Mouse (Mus musculus) urinary bladder, postnatal 10 days (tissue): ENCODE measurements at regions not wholly inside any gene's neighbourhood (a gene's known extent, or its start where the extent isn't known, plus 50 kb on each side); places are given as distances from the start of the nearest gene placed in this dataset.

Source experiments
- DNase-seq: peaks from one replicate; pipeline ENCODE4 v3.0.0; 2022; ENCODE audit warnings: low spot score

DNA sequence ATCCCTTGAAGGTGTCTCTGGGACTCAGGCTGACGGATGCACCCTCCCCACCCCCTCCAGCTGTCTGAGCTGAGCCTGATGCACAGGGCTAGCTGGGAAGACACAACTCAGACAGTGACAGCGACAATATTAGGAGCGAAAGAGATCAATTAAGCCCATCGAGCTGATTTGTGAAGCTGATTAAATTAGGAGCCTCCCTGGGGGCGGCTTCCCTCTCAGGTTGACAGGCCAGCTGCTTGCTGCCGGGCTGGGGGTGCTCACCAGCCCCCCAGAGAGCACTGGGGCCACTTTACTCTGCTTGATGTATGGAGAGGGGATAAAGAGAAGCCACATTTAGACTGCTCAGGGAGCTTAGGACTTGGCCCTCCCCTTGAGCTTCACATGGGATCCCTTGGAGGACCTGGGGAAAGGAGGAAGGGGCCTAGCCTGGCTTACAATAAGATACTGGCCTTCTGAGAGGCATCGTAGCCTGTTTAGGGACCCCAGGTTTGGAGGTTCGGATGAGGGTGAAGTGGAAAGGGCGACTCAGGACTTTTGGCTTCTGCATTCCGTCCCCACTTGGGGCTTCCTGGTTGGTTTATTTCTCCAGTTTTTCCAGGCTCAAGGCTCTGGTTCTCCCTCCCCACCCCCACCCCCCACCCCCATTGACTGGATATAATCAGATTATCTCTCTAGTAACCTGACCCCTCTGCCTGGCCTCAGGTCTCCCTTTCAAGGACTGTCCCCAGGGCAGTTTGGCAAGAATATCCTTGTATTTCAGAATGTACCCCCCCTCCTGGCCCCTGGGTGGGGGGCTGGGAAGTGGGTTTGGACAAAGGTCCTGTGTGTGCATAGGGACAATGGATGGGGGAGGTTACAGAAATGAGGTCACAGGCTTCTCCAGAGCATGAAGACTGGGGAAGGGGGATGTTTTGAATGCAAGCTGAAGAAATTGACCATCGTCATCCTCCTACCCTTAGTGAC is 283.4 kb downstream of the Rps24 start:
- no peak for DNase-seq

GRCm38 (mm10) chr14:24771663-24772062 is 284.7 kb downstream of the Rps24 start:
- DNase-seq, result no peak

GRCm38 (mm10) chr14:24772129-24772528 is 285.2 kb downstream of the Rps24 start:
- DNase-seq, result no peak

DNA sequence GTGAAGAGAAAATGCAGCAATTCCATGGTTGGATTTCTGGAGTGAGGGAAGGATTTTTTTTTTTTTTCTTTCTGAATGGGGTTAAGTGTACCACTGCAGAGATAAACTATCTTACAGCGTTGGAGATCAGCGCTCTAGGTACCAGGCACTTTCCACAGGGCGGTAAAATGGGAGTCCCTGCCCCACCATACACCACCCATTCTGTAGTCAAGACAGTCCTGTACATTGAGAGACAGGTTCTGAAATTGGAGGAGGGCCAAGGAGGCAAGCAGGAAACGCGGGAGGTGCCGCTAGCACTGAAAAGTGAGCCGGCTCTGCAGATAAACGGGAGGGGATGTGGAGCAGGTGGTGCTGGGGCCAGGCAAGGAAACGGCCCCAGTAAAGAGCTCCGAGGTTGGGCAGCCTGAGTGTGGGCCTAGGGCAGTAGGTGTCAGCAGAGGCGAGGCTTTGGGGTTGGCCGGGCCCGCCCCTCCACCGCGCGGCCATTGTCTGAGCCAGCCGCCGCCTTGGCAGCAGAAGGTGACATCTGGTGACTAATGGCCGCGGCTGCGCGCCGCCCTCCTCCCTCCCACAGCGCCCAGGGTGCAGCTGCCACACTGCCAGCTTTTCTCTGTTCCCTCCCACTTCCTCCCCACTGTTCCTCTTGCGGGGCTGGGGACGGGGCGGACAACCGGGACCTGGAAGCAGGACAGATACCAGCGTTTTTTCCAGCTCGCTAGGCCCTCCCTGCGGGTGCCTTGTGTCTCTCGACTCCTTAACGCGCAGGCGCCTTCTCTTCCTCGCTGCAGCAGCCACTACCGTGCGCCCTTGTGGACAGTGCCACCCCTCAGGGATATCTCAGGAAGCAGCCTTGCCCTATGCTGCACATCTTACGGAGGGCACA is 292.1 kb downstream of the Rps24 start:
- DNase-seq, result peak; percentile 44

DNA sequence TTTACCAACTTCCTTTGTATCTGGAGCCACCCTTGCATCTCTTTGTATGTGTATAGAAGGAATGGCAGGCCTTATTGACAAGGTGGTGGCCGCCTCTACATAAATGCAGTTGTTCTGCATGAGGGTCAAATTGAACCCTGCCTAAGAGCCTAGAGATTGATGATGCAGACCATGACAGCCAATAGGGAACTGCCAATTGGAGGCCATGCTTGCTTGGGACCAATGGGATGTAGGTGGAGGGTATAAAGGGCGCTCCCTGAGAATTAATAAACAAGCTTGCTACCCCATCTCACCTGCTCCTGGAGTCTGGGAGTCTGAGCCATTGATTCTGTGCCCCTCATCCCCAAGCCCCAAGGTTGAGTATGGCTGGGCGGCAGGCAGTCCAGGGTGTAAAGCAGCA is 294.7 kb downstream of the Rps24 start:
- no peak for DNase-seq

DNA sequence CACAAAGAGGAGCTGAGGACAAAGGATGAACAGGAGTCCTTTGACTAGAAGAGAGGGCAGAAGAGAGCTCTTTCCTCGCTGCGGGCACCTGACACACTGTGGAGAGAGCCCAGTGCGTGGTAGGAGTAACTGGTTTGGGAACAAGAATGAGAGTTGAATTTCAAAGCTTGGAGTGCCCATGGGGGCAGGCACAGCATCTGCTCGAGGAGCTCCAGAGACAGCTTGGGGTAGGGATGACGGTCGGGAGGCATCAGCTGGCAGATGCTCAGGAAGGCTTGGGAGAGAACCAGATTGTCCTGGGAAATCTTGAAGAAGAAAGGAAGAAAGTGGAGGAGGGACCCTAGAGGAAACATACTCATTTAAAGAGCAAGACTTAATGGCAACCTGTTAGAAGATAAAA is 297.0 kb downstream of the Rps24 start:
- no peak for DNase-seq

DNA sequence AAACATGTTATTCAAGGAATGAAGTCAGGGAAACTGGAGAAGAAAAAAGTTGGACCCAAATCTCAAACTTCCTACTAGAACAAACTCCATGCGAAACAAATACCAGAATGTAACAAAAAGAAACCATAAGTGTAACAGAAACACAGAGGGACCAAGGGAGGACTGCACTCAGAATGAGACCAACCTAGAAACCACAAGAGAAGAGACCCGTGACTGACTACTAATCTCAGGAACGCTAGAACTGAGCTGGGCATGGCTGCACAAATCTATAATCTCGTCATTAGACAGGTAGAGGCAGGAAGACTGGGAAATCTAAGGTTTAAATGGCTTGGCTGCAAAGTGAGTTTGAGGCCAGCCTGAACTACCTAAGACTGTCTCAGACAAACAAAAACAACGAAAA is 298.5 kb downstream of the Rps24 start:
- no peak for DNase-seq

DNA sequence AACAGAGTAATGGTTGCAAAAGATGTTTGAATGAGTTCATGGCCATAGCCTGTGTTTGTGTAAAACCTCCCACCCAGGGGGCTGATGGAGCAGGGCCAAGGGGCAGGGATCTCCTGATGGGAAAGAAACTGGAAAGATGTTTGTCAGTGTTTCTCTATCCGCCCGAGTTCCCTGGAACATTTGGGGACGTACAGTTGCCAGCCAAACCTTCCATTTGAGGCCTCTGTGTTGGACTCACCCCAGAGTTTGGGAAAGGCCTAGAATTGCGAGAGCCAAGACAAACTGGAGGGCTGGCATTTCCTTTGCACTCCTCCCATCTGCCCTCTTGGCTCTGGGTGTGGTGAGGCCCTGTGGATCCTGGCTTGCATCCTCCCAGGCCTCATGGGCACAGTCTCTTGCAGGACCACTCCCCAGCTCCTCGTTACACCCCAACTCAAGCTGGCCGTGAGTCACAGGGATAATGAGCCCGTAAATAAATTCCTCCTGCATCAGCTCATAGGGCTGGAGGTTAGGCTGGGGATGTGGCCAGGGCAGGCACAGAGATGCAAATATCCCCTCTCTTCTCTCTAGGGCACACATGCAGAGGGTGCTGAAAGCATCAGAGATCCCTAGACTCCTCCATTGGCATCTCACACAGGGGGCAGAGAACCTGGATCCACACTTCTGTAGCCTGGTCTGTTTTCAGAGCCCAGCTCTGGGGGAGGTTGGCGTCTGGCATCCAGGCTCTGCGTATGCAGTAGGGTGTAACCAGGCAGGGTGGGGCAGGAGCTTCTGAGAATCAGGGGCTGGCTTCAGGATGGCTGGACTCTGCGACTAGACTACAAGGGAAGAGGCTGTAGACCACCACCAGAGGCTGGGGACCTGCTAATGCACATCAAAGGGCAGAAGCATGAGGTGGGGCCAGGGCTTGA is 306.7 kb downstream of the Rps24 start:
- no peak for DNase-seq

DNA sequence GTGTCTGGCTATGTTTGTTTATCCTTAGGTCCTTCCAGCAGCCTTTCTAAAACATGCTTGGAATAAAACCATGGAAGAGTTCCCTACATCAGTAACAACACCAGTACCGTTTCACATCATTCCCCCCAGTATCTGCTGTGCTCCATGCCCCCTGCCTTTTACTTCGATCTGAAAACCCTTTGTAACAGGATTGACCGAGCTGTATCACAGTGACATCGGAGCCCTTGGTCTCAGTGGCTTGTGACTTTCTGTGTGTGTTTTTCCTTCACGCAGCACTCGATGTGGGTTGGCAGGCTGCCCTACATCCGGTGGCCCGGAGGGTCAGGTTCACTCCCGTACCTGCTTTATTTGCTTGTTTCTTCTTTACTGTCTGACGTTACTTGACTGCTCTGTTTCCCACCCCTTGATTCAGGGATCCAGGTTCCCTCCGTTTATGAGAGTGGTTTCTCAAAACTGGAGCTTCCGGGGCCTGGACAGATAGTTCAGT is 307.5 kb downstream of the Rps24 start:
- DNase-seq, result no peak

DNA sequence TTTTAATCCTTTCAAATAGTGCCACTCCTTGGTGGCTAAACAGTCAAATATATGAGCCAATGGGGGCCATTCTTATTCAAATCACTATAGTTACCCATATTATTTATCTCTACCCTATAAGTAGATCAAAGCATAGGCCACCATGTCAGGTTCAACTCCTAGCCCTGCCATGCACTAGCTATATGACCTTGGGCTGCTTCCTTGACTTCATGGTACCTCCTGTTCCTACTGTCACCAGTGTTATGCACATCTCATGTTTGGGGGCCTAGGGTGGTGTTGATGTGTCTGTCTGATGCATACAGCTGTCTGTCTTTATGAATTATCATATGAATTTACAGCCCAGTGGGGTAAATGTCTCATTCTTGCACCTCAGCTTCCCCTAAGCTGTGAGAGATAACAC is 310.6 kb downstream of the Rps24 start:
- no peak for DNase-seq

DNA sequence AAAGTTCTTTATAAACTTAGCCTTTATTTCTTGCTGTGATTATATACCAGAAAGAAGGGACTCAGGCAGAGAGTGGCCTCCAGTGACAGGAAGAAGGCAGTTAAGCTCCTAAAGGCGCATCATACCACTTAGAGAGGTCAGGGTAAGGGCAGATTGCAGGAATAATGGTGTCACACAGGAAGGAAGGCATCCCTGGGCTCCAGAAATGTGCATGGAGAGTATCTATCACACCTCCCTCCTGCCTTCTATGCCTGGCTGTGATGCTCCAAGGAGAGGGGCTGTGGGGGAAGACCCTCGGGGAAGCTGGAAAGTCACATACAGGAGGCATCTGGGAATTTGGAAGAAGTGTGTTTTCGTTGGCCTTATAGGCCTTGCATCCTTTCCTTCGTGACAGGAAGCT is 311.1 kb downstream of the Rps24 start:
- DNase-seq, result no peak

- DNase-seq, result no peak
Measured at GRCm38 (mm10) chr14:24803001-24803655, 316.2 kb downstream of the Rps24 start.

- no peak for DNase-seq
Measured at GRCm38 (mm10) chr14:24807061-24807460, 320.1 kb downstream of the Rps24 start.

- no peak for DNase-seq
Measured at GRCm38 (mm10) chr14:24822876-24823567, 336.1 kb downstream of the Rps24 start.

GRCm38 (mm10) chr14:24824351-24824750 is 337.4 kb downstream of the Rps24 start:
- DNase-seq, result no peak

- no peak for DNase-seq
Measured at GRCm38 (mm10) chr14:24825722-24826386, 338.9 kb downstream of the Rps24 start.

DNA sequence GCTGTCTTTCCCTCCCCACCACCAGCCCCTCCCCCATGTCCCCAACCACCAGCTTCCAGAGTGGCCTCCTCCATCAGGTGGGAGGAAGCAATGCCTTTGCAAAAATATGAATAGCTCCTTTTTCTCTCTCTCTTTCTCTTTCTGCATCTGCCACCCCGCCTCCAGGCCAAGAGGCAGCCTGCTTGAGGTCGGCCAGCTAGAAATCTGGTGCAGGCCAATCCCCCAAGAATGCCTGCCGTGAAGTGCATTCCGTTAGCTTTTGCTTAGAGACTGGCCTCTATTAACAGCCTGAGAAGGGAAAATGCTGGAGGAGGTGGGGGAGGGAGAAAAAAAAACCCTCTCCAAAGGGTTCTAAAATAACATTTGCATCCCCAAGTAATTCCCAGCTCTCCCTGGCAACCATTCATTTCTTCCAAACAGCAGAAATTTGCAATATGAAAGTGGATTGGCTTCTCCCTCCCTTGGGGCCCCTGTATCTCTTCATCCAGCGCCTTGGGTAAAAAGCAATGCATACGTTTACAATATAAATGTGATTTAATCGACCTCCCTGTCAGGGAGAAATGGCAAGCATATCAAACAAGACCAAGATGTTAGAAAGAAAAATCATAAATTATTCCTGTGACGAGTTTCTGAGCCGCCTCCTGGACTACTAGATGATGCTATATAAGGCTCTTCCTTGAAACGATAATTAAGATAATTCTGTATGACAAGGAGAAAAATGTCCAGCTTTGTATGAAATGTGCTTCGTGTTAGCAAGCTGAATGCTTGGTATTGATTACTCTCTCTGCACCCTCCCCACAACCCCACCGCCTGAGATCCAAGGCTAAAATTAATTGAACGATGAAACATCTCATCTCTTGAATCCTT is 339.8 kb downstream of the Rps24 start:
- no peak for DNase-seq

GRCm38 (mm10) chr14:24827381-24828031 is 340.6 kb downstream of the Rps24 start:
- no peak for DNase-seq
